Mouse (Mus musculus): ENCODE results near the gene Scaf8.
"Not testable (repeated sequence)": the region's sequence is repeated elsewhere in the genome, so short reads cannot be mapped to it uniquely, and the experiment has no call there.

Scaf8 gene

GRCm38 (mm10) chr17:3115380-3115974, 705 bp downstream of the Scaf8 start:
- DNase-seq (ENCODE audit: low spot score) = peak; percentile 57

- not testable (repeated sequence) for DNase-seq (ENCODE audit: low spot score)
These were observed 6.2 kb downstream of the Scaf8 start for GRCm38 (mm10) chr17:3120949-3121348.

- not testable (repeated sequence) for DNase-seq (ENCODE audit: low spot score)
These were observed 8.8 kb downstream of the Scaf8 start for GRCm38 (mm10) chr17:3123581-3123980.

GRCm38 (mm10) chr17:3128716-3129115, 13.9 kb downstream of the Scaf8 start:
- no peak for DNase-seq (ENCODE audit: low spot score)

DNA sequence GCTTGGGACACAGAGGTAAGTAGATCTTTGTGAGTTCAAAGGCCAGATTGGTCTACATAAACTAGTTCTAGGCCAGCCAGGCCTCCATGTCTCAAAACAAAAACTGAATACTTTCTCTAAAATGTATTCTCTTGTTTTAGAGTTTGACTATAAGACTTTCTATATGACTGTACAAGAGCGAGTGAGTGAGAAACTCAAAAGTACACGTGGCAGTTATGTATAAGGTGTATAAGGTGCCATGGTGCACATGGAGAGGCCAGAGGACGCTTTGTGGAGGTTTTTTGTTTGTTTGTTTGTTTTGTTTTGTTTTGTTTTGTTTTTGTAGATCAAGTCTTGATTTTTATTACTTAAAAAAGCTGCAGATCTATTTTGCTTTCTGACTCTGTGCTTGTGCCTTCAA, 15.0 kb downstream of the Scaf8 start:
- no peak for DNase-seq (ENCODE audit: low spot score)

DNA sequence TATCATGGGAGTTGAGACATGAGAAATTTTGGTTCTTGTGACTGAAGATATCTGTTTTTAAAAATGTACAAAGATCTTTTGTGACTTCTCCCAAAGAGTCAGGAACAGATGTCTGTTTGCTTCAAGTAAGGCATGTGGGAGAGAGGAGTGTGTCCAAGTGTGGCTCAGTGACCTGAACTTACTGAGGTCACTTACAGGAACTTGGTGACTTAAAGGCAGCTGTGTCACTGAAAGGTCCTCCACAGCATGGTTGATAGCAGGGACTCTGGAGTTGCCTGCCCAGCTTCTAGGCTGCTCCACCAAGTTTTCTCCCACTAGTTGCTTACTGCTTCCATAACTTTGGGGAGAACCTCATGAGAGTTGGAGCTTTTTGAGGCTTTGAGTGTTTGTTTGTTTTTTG, 20.6 kb downstream of the Scaf8 start:
- no peak for DNase-seq (ENCODE audit: low spot score)

- no peak for DNase-seq (ENCODE audit: low spot score)
These were observed 21.4 kb downstream of the Scaf8 start for GRCm38 (mm10) chr17:3136127-3136526.

GRCm38 (mm10) chr17:3138387-3138786, 23.6 kb downstream of the Scaf8 start:
- DNase-seq (ENCODE audit: low spot score) = no peak

DNA sequence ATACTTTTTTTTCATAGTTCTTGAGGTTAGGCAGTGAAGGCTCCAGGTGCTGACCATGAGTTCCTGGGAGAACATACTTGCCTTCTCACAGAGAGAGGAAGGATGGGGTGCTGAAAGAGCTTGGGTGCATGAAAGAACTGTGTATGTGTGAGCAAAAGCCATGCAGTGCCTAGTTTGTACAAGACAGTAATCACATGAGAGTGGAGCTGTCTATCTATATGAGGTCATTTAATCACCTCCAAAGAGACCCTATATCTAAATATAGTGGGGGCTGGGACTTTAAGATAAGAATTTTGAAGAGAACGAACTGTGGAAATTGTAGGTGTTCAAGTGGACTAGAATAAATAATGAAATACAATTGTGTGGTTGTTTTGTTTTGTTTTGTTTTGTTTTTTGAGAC, 25.3 kb downstream of the Scaf8 start:
- DNase-seq (ENCODE audit: low spot score) = no peak

- DNase-seq (ENCODE audit: low spot score) = no peak
These were observed 34.1 kb downstream of the Scaf8 start for GRCm38 (mm10) chr17:3148853-3149252.

DNA sequence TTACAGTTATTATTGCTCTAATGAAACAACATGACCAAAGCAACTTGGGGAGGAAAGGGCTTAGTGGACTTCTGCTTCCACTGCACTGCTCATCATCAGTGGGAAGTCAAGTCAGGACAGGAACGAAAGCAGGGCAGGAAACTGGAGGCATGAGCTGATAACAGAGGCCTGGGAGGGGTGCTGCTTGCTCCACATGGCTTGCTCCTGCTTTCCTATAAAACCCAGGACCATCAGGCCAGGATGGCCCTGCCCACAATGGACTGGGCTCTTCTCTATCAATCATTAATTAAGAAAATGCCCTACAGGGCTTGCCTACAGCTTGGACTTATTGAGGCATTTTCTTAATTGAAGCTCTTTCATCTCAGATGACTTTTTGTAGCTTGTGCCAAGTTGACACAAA, 34.8 kb downstream of the Scaf8 start:
- DNase-seq (ENCODE audit: low spot score) = no peak

DNA sequence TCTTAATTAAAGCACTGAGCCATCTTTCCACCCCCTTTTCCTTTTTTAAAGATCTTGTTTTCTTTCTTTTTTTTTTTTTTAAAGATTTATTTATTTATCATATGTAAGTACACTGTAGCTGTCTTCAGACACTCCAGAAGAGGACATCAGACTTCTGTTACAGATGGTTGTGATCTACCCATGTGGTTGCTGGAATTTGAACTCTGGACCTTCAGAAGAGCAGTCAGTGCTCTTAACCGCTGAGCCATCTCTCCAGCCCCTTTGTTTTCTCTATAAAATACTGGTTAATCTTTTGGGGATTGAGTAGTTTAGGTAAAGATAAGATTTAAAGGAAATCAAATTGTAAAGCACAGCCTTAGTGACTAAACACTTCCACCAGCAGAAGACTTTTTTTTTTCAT, 35.9 kb downstream of the Scaf8 start:
- not testable (repeated sequence) for DNase-seq (ENCODE audit: low spot score)

DNA sequence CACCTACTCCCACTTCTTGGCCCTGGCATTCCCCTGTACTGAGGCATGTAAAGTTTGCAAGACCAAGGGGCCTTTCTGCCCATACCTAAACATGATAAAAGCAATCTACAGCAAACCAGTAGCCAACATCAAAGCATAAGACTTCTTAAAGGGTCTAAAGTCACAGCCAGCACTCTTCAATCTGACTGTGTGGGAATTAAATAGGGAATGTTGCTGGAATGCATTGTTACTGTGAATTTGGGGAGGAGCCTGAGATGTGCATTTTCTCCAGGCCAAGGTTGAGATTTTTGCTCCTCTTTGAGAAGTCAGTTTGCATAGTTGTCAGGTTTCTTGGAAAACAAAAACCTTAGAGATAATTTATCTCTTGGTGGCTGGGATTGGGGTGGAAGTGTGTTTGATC, 36.4 kb downstream of the Scaf8 start:
- DNase-seq (ENCODE audit: low spot score) = no peak

DNA sequence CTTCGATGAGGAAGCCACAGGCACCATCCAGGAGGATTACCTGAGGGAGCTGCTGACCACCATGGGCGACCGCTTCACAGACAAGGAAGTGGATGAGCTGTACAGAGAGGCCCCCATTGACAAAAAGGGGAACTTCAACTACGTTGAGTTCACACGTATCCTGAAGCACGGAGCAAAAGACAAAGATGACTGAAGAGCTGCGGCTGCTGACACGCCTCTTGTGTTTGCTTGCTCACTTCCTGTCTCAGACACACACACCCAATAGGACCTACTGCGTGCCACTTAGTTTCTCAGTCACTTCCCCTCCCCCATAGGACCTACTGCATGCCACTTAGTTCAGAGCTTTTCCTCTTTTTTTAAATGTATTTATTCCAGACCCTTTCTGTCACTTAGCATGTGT, 41.4 kb downstream of the Scaf8 start:
- DNase-seq (ENCODE audit: low spot score) = not testable (repeated sequence)

- DNase-seq (ENCODE audit: low spot score) = no peak
These were observed 42.2 kb downstream of the Scaf8 start for GRCm38 (mm10) chr17:3157016-3157415.

GRCm38 (mm10) chr17:3162905-3163304, 48.1 kb downstream of the Scaf8 start:
- DNase-seq (ENCODE audit: low spot score) = no peak

DNA sequence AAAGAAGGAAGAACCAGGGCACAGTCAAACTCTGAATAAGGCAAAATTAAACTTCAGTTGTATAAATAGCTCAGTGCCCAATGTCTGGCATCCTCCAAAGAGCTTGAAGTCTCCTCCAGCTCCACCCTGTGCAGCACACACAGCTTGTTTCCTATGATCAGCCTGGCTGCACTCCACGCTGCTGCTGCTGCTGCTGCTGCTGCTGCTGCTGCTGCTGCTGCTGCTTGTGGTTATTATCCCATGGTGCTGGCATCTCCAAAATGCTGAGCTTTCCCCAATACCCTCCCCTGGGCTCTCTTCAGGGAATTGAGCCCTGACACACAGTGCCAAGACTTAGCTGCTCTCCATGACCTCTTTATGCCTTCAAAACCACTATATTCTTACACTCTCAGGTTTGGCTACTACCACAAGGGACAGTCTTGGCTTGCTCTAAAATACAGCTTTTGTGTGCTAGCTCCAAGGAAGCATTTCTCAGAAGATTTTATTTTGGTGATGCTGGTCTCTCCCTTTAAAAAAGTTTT, 65.7 kb downstream of the Scaf8 start:
- DNase-seq (ENCODE audit: low spot score) = not testable (repeated sequence)

- not testable (repeated sequence) for DNase-seq (ENCODE audit: low spot score)
These were observed 80.7 kb downstream of the Scaf8 start for GRCm38 (mm10) chr17:3195483-3195882.

GRCm38 (mm10) chr17:3200328-3200727, 85.6 kb downstream of the Scaf8 start:
- peak; percentile 31 for DNase-seq (ENCODE audit: low spot score)

DNA sequence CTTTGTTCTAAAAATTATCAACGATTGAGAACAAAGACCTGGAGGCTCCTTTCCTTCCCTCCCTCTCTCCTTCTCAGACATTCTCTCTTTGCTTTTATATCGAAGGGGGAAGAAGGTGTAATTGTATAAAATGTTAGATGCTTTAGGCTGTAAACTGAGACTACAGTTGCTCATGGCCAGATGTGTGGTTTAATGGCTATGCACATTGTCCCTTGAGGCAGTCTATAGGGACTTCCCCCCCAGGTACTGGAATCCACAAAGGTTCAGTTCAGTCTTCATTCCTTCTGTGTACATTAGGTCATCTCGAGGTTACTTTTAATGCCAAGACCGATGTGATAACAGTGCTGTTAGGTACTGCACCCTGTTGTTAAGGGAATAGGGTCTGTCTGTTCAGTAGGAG, 89.1 kb downstream of the Scaf8 start:
- DNase-seq (ENCODE audit: low spot score) = no peak

DNA sequence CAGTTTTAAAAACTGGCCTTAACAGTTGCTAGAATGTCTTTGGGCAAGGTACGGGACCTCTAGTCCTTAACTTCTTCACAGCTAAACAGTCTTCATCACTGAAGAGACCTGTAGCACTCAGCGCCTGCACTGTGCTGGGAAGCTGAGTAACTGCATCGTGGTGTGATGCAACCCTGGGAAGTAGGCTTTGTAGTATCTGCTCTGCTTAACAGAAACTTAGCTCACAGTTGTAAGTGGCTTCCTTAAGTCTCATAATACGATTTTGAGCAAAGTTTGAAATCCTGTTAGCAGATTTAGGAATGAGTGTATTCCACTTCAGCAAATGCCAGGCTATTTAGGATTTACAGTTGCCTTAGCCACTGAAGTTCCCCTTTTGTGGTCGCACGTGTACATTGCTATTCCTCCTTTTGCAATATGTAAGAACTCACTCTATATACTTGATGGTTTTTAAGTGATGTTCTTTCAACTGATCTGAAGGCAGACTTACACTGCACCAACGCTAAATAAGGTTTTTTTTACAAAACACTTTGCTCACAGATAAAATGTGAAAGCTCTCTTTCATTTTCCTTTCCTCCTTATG, 90.1 kb downstream of the Scaf8 start:
- DNase-seq (ENCODE audit: low spot score) = no peak

- no peak for DNase-seq (ENCODE audit: low spot score)
These were observed 92.0 kb downstream of the Scaf8 start for GRCm38 (mm10) chr17:3206527-3207398.

Data from embryo, embryonic 10.5 days (tissue).